Mouse (Mus musculus): ENCODE results near the gene Zfp804b.

The Zfp804b gene

DNA sequence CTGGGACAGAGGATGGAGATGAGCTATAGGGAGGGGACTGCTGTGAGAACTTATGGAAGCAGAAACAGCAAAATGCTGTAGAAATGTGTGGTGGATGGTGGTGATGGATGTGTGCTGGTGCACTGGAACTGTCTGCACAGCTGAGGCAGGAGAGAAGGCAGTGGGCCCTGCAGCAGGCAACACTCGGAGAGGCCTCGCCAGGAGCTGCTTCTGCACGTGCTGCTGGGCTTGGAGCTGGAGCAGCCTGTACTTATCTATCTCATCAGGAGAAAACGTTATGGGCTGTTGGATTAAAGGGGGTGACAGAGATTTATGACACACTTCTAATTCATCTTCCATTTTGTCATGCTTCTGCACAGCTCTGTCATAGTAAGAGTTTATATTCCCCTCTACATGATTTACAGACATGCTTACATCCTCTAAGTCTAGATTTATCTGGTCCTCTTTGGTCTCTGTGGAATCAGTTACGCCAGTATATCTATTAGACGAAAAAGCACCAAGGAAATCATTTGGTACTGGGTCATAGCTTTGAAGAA is 575.1 kb downstream of the Zfp804b start:
- no peak for ATAC-seq (ENCODE audit: insufficient number of reproducible peaks, low FRiP score, low TSS enrichment)

Measured in cerebellum, adult (tissue).